Mouse (Mus musculus) brown adipose tissue, adult 24 weeks (tissue): ENCODE results near the gene Sipa1l1. TPM values are rescaled to one million over a fixed set of nuclear protein-coding genes. Genes with fewer than 3 reads are reported as not detected.

Source experiments
- H3K27ac ChIP-seq: fragments of 200-500 bp; replicated peaks from 2 replicates; pipeline ENCODE4 v1.5.1; 2012; ENCODE audit warnings: low read depth, mild to moderate bottlenecking, low read length
- H3K4me1 ChIP-seq: fragments of 200-500 bp; 2 replicates; pipeline ENCODE4 v1.6.1; 2012; ENCODE audit warnings: low read length, mixed read lengths; ENCODE audit not compliant: control insufficient read depth, insufficient read depth, insufficient read length
- H3K4me3 ChIP-seq: fragments of 200-500 bp; 2 replicates; pipeline ENCODE4 v1.5.1; 2012; ENCODE audit warnings: low read depth, mild to moderate bottlenecking, low read length, moderate library complexity; ENCODE audit not compliant: insufficient read depth
- polyA plus RNA-seq: library from polyadenylated mRNA; stranded (reverse); fragments of >200 nt; gene quantifications from 2 replicates; pipeline ENCODE4 v1.2.4, GENCODE M21; 2012; ENCODE audit not compliant: missing spikeins, insufficient read depth, insufficient read length

Sipa1l1 gene
- polyA plus RNA-seq, 1 experiment, result 29.7 TPM

GRCm38 (mm10) chr12:82237095-82237494, 68.0 kb downstream of the Sipa1l1 start:
- Histone ChIP-seq H3K4me3 (no peak overlapping the region), H3K4me1 (peaks cover 7% of the 10 kb centered on the region; the same call in 1 of the 2 replicates), H3K27ac (no peak overlapping the region)

- H3K4me1 ChIP-seq, result peaks cover 7% of the 10 kb centered on the region; the same call in 1 of the 2 replicates
- H3K27ac ChIP-seq, result no peak overlapping the region
- no peak overlapping the region for H3K4me3 ChIP-seq
Observed at GRCm38 (mm10) chr12:82237946-82238345, 68.8 kb downstream of the Sipa1l1 start.

GRCm38 (mm10) chr12:82240674-82241073, 71.6 kb downstream of the Sipa1l1 start:
- Histone ChIP-seq H3K27ac (no peak overlapping the region), H3K4me3 (no peak overlapping the region), H3K4me1 (0 out of 2 replicates have a peak, but pooled peaks cover 2% of the 10 kb centered on the region)

- no peak overlapping the region for H3K4me3 ChIP-seq
- H3K27ac ChIP-seq, result no peak overlapping the region
Observed at GRCm38 (mm10) chr12:82245219-82245618, 76.1 kb downstream of the Sipa1l1 start.

GRCm38 (mm10) chr12:82246422-82246821, 77.3 kb downstream of the Sipa1l1 start:
- Histone ChIP-seq H3K27ac (no peak overlapping the region), H3K4me3 (no peak overlapping the region), H3K4me1 (peaks cover 4% of the 10 kb centered on the region)

More at GRCm38 (mm10) chr12:82245219-82245618, 76.1 kb downstream of the Sipa1l1 start:
- H3K4me1 ChIP-seq, result peaks cover 4% of the 10 kb centered on the region

GRCm38 (mm10) chr12:82247371-82248258, 78.5 kb downstream of the Sipa1l1 start:
- no peak overlapping the region for H3K4me3 ChIP-seq
- H3K4me1 ChIP-seq, result peaks cover 4% of the 10 kb centered on the region
- no peak overlapping the region for H3K27ac ChIP-seq

GRCm38 (mm10) chr12:82248501-82248900, 79.4 kb downstream of the Sipa1l1 start:
- Histone ChIP-seq H3K4me1 (peaks cover 4% of the 10 kb centered on the region), H3K4me3 (no peak overlapping the region), H3K27ac (no peak overlapping the region)

- no peak overlapping the region for H3K27ac ChIP-seq
- no peak overlapping the region for H3K4me3 ChIP-seq
Observed at GRCm38 (mm10) chr12:82251328-82251727, 82.2 kb downstream of the Sipa1l1 start.

GRCm38 (mm10) chr12:82254076-82254475, 85.0 kb downstream of the Sipa1l1 start:
- peaks cover 15% of the 10 kb centered on the region for H3K4me1 ChIP-seq
- H3K27ac ChIP-seq, result peak overlapping the region; percentile 63; the same call in 1 of the 2 replicates
- H3K4me3 ChIP-seq, result no peak overlapping the region

More at GRCm38 (mm10) chr12:82251328-82251727, 82.2 kb downstream of the Sipa1l1 start:
- peaks cover 13% of the 10 kb centered on the region for H3K4me1 ChIP-seq

GRCm38 (mm10) chr12:82256012-82256411, 86.9 kb downstream of the Sipa1l1 start:
- Histone ChIP-seq H3K4me1 (peaks cover 18% of the 10 kb centered on the region), H3K27ac (peak overlapping the region; percentile 66), H3K4me3 (no peak overlapping the region)

- Histone ChIP-seq H3K4me1 (peaks cover 18% of the 10 kb centered on the region), H3K27ac (peak overlapping the region; percentile 66), H3K4me3 (no peak overlapping the region)
Observed at GRCm38 (mm10) chr12:82256921-82257500, 87.9 kb downstream of the Sipa1l1 start.

- H3K4me1 ChIP-seq, result peaks cover 18% of the 10 kb centered on the region
- no peak overlapping the region for H3K4me3 ChIP-seq
- peak overlapping the region; percentile 74 for H3K27ac ChIP-seq
Observed at GRCm38 (mm10) chr12:82257994-82258785, 89.1 kb downstream of the Sipa1l1 start.

- Histone ChIP-seq H3K4me3 (no peak overlapping the region), H3K4me1 (peaks cover 6% of the 10 kb centered on the region), H3K27ac (no peak overlapping the region)
Observed at GRCm38 (mm10) chr12:82263443-82263842, 94.3 kb downstream of the Sipa1l1 start.

- peaks cover 6% of the 10 kb centered on the region for H3K4me1 ChIP-seq
- H3K4me3 ChIP-seq, result no peak overlapping the region
- H3K27ac ChIP-seq, result no peak overlapping the region
Observed at GRCm38 (mm10) chr12:82264083-82264851, 95.1 kb downstream of the Sipa1l1 start.
